Mouse (Mus musculus): ENCODE measurements around the gene Lysmd2. TPM values are rescaled to one million over a fixed set of nuclear protein-coding genes. Genes with fewer than 3 reads are reported as not detected.
A peak's percentile ranks its signal among the peaks of the same experiment; 100 is the strongest.
"Not testable (repeated sequence)": the region's sequence is repeated elsewhere in the genome, so short reads cannot be mapped to it uniquely, and the experiment has no call there.

Lysmd2 gene
- 10 to 100 TPM in 1 of 2 experiments, 1 to 10 TPM in 1; 9.8 to 11.2 TPM for total RNA-seq (2021)

DNA sequence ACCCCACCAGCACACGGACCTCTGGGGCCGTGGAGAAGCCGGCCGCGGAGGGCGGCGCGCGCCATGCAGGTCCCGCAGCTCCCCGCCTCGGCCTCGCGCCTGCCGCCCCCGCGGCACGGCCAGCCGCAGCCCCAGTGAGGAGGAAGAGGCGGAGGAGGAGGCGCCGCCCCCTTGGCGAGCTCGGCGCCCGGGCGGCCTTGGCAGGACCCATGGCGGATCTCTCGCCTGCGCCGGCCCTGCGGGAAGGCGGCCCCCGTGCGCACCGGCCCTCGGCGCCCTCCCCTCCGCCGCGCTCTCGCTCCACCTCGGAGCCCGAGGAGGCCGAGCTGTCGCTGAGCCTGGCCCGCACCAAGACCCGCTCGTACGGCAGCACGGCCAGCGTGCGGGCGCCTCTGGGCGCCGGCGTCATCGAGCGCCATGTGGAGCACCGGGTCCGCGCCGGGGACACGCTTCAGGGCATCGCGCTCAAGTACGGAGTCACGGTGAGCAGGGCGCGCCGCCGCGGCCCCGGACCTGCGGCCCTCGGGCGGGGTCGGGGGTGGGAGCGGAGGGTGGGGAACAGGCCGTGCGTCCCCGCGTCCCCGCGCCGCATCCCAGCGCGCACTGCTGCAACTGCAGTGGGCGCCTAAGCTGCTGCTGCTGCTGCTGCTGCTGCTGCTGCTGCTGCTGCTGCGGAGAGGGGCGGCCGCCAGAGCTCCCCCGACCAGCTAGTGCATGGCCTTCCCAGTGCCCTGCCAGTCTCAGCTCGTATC, at the start of gene Lysmd2:
TSS of gene Lysmd2 (plus strand) at position 186 of the 752 bp plus-strand sequence.
- peak; percentile 79 to 80 for DNase-seq
- intact Hi-C loops (cut with DNase I) = no loop called here

DNA sequence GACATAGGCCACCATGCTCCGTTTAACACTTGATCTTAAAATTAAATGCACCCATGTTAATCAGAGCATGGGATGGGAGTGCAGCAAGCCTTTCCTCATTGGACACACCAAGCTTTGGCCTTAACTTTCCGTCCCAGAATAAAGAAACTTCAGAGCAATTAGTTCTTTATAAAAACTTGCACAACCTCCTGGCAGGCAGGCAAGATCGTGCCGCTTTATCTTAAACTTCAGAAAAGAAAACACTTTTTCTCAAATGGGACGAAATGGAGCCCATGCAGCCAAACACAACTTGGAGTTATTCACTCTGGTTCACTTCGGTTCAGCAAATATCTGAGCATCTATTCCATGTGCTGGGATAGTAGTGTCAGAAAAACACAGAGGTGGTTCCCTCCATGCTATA, 46.2 kb upstream of the Lysmd2 start:
- DNase-seq = peak in 1 of 2 experiments; percentile 25
- intact Hi-C loops (cut with DNase I) = no loop called here

DNA sequence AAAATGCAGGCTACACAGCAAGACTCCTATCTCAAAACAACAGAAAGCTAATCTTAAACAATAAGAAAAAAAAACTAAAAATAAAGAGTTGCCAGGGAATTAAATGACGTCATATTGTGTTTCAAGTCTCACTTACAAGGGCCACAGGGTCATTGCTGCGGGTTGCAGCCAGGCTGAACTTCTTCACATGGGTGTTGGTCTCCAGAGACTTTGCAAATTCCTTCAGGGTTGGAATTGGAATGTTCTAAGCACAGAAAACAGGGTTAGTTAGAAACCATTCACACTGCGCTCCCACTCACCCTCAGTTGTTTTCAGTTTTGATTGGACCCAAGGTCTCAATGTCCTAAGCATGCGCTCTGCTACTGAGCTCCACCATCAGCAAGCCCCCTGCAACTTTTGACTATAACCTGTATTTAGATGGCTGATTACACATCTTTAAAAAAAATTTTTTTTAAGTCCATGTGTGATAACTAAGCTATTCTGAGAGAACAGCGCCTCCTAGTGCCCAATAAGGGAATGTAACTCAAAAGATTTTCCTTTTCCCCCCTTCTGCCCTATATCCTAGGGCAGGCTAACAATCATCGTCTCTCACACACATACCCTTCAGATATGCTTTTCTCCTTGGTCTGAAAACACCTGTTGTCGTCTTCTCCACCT, 43.7 kb upstream of the Lysmd2 start:
- peak; percentile 26 to 41 for DNase-seq
- intact Hi-C loops (cut with DNase I) = loop anchor here (1.0 to 5.0 kb wide), 3 partner anchors 61 to 220 kb away; partner anchors contain the start of gene Leo1

DNA sequence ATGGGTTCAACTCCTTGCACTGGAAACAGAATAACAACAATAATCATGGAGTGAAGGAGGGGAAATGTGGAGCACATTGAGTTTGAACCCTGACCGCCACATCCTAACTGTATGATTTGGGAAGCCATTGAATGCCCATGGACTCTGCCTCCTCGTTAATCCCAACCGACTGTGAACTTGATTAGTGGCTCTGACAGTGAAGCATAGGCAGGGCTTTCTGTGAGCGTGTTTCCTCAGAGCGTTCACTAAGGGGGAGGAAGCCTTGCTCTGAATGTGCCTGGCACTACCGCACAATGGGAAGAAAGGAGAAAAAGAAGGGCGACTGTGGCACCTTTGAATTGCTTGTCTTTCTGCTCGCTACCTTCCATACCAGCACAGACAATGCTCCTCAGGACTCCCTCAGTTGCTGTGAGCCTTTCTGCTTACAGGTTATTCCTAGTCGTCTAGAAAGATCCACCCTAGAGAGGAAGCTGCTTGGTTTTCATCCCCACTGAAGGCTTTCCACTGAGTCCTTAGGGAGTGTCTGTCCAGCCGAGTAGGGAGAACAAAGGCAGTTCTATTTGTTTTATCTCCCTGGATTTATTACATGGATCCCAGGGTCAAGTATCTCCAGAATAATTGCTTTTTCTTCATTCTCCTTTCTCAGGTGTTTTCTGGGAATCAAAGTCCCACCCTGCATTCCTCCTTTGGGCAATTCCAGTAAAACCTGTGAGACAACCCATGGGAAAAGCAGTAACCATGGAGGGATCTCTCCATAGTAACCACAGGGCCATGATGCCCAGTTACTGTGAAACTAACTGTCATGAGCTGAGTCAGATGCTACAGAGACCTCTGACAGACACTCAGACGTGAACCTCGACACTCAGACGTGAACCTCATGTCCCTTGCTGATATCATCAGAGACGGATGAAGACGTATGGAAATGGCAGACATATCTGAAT, 35.4 kb upstream of the Lysmd2 start:
- intact Hi-C loops (cut with DNase I) = no loop called here
- DNase-seq = no peak

DNA sequence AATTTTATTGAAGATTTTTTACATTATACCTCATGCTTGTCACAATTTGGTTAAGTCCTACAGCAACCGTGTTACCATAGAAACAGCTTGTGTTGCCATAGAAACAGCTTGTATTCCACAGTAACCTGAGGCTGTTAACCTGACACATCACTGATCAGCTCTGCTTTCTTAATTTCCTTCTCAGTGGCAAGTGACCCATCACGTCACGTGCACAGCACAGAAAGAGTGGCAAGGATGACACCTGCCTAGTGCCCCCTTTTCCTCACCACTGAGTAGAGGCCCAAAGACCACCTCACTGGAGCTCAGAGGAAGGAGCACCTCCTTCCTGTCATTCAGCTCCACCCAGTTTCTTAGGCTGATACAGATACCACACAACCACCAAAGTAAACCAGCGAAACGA, 32.1 kb upstream of the Lysmd2 start:
- DNase-seq = no peak
- intact Hi-C loops (cut with DNase I) = no loop called here

DNA sequence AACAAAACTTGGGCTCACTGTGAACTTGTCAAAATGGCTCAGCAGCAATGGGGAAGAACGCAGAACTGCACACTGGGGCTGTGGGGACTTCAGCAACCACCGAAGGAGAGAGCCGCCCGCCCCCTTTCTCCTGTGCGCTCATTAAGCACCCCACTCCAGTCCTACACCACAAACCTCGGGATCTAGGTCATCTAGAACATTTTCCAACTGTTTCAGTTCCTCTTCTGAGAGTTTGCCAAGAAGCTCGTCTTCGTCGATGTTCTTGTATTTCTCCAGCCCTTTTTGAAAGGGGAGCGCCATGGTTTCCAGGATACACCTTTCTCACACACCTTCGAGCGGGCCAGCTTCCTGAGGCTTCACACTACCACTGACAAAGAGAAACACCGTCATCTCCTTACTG, 28.5 kb upstream of the Lysmd2 start:
- intact Hi-C loops (cut with DNase I) = no loop called here
- DNase-seq = no peak

DNA sequence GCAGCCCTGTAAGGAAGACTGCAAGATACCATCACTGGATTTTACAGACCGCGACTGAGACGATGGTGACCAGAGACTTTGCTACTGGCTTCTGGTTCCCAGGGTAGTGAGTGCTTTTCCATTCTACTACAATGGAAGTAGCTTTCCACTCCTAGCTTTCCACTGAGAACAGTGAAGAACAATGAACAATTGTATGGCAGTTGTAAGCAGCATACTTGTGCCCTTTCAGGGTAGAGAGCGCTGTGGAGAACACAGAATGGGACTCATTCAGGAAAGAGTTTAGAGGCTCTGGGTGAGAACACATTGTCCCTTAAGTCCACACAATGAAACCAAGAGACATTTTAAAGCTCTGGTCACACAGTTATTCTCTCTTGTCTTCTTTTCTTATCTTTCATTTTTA, 27.9 kb upstream of the Lysmd2 start:
- intact Hi-C loops (cut with DNase I) = no loop called here
- no peak for DNase-seq

DNA sequence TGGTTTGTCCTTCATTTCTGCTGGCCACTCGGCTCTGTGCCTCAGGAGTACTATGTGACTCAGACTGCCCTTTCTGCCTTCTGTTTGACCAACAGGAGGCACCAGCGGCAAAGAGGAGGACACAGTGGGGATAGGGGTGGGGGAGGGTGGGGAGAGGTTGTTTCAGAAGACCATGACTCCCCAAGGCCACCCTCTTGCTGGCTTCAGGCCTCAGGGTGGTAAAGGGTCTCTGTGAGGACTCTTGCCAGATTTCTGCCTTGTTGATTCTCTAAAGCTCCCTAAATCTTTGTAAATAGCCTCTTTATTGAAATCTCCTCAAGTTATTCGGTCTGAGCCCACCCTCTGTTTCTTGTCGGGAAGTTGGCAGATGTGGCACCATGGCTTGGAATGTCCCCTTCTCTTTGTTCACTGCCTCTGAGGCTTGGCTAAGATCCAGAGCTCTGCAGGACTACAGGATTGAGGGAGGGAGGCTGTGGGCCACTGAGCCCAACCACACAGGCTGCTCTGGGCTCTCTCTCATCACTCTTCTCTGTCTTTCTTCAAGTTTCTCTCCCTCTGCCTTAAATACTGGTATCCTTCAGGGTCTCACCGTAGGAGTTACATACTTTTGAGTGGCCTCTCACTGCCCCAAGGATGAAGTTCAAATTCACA, 26.2 kb upstream of the Lysmd2 start:
- peak; percentile 19 to 30 for DNase-seq

DNA sequence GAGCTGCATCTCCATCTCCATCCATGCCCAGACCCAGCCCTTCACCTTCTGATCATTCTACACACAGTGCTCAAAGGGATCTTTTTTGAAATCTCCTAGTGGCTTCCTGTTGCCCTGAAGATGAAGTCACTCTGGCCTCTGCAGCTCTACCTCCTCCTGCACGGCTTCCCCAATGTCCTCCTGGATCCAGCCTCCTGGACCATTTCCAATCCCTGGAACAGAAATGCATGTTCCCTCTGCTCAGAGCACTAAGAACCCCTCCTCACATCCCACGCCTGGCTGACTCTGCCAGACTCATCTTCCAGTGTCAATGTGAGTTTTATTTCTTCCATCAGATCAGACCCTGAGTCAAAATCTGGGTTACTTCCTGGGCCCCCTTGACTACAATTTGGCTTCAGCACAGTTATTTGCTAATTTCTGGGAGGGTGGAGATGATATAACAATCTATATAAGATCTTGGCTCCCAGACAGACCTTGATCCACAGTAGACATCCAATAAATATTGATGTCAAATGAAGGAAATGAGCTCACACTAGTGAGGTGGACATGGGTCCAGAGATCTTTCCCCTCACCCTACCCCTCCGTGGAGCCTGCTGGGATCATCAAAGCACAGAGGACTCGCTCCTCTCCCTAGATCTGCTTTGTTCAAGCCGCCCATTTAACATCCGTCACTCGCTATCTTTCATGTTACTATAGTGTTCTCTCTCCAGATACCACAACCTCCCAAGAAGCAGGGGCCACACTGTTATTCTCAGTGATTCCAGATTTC, 25.2 kb upstream of the Lysmd2 start:
- DNase-seq = peak; percentile 15 to 27
- intact Hi-C loops (cut with DNase I) = no loop called here

More for the DNA sequence above, 26.2 kb upstream of the Lysmd2 start:
- intact Hi-C loops (cut with DNase I) = no loop called here

DNA sequence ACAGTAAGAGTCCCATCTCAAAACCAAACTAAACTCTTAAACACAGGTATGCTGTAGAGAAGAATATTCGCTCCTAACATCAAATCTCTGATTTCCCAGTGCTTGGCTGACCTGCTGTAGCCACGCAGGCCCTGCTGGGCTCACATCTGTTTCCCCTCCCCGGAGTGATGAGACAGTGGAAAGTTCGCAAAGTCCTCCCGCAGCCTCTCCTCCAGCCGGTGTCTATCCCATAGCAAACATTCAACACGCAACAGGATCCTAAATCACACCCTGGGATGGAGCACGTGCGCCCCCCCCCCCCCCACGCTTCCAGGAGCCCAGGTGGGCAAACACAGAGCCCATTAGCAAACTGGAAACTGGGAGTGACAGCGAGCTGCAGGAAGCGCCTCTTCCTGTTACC, 24.0 kb upstream of the Lysmd2 start:
- intact Hi-C loops (cut with DNase I) = no loop called here
- DNase-seq = peak in 1 of 2 experiments; percentile 18

DNA sequence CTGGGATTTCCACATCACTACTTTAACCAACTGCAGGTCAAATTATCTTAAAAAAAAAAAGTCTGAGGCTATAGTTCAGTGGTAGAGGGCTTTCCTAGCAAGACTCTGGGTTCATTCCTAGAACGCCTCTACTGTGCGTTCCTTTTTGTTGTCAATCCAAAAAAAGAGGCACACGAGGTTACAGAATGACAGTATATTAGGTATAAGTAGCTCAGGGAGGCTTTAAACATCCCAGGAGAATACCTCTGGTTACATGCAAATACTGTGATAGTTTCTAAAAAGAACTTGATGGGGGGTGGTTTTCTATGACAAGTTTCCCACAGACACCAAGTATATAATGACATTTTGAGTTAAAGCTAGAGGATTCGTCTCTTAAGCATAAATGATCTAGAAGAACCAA, 18.0 kb upstream of the Lysmd2 start:
- intact Hi-C loops (cut with DNase I) = no loop called here
- no peak for DNase-seq

DNA sequence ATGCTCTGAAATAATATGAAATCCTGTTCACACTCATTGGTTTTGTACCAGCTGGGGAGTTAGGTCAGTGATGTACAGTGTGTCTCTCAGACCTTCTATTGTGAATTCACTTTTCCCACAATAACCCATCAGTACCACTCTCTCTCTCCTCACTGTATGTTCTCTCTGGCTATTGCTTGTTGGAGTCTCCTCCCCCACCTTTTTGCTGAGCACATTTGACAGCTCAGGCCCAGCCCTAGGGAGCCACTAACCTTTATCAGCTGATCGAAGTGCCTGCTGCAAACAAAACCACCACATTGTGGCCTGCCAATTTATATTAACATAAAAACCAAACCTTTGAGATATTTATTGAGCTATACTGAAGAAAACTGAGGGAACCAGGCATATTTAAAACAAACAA, 16.0 kb upstream of the Lysmd2 start:
- DNase-seq = no peak
- intact Hi-C loops (cut with DNase I) = no loop called here

DNA sequence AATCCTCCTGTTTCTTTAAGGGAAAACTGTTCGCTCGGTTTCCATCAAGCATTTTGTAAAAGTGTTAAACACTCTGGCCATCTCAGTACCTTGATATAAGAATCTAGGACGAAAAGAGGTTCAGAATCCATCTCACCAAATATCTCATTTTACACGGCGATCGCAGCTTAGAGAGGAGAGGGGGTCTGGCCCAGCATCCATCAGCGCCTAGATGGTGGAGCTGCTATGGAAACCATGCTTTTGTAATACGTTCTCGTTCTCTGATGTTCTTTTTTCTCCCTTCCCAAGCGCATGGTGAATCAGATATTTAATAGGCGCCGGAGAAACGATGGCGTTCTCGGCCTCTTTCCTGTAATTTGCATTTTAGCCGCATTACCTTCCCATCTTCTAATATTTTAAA, 15.6 kb upstream of the Lysmd2 start:
- no peak for DNase-seq
- intact Hi-C loops (cut with DNase I) = no loop called here

DNA sequence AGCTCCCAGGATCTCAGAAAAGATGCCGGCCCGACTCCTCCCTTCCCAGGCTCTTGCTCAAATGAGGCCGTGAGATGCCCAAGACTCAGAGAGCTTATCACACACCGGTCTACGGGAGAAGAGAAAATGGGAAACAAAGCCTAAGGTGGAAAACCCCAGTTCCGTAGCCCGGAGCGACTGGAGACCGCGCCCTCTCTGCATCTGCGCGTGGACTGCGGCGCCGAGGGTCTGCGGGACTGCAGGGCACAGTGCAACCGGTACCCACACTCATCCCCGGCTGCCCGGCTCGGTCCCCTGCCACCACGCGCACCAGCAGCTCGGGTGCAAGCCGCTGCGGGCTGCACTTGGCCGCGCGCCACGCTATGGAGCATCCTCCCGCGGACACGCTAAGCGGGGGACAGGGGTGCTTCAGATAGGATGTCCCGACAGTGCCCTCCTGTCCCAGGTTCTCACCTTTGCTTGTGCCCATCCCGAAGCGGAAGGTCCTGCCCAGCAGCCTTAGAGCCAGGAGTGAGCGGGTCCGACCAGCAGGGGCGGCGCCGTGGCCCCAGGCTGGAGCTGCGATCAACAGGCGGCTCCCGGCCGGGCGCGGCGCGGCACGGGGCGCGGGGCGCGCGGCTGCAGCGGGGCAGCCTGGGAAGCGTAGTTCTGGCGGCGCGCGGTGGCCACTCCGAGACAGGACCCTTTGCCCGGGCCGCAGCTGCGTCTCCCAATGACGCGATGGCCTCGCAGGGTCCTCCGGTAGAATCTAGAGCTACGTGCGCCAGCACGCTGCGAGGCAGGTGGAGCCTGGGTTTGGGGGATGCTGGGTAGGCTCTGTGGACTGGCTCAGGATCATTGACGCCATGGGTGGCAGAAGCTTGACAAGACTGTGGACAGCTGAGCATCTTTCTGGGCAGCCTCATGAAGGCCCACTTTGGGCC, 14.7 kb upstream of the Lysmd2 start, which contains the start of gene Tmod2:
TSS of gene Tmod2 (minus strand) at position 755 of the 923 bp plus-strand sequence.
- intact Hi-C loops (cut with DNase I) = no loop called here

DNA sequence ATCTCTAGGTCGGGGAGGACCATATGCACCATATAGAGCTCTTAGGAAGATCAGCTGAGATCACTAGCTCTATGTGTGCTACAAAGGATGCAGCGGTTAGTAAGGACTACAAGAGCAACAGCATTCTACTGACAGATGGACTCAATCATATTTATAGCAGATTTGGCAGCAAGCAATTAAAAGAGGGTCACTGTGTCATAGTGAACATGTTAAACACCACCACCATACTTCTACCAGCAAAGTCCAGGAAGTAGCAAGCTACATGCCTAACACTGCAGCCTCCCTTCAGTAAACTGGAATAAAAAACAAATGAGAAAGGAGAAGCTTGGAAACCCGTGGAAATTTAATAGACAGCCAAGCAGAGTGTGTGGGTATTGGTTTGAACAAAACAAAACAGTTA, 9.0 kb upstream of the Lysmd2 start:
- intact Hi-C loops (cut with DNase I) = no loop called here
- no peak for DNase-seq

More for the DNA sequence above, 14.7 kb upstream of the Lysmd2 start, which contains the start of gene Tmod2:
- peak; percentile 54 to 61 for DNase-seq

DNA sequence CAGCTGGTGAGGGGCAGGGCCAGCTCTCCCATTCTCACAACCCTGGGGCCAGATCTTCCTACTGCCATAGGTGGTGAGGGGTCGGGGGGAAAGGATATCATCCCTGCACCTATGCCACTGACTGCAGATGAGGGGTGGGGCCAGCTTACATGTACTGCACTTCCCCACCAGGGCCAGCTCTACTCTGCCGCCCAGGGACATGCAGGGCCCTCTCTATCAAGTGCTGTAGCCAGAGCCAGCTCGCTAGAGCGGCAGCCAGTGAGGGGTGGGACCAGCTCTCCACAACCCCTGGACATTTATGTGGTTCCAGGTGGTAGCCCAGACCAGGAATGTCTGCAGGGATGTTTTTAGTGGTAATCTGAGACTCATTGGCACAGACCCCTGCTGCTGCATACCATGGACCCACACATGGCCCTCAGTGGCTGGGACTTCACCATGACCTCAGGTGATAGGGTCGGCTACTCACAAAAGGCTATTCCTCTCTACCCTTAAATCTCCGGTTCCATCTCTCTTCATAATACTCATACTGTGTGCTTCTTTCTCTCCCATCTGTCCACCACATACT, 6.6 kb upstream of the Lysmd2 start:
- no peak for DNase-seq
- intact Hi-C loops (cut with DNase I) = no loop called here

DNA sequence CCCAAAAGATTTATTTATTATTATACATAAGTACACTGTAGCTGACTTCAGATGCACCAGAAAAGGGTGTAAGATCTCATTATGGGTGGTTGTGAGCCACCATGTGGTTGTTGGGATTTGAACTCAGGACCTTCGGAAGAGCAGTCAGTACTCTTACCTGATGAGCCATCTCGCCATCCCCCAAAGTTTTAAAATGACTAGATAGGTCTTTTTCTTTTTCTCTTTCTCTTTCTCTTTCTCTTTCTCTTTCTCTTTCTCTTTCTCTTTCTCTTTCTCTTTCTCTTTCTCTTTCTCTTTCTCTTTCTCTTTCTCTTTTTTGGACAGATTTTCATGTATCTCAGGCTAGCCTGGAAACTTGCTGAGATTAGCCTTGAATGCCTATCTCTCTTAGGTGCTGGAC, 5.8 kb upstream of the Lysmd2 start:
- DNase-seq; intact Hi-C loops (cut with DNase I): not testable (repeated sequence)

DNA sequence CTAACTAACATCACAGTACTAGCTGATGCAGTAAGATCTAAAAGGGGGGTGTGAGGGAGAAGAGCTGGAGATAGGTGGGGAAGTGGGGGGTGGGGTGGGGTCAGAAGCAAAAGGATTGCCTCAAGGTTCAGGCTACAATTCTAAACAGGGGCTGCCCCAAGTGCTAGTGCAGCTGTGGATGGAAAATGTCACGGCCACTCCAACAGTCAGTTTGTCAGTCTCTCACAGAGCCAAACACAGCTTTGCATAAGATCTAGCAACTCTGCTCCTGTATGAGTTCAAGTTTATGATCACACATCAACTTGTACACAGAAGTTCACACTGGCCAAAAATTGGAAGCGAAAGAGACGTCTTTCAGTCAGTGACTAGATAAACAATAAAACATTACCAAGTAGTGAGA, 4.1 kb upstream of the Lysmd2 start:
- no peak for DNase-seq
- intact Hi-C loops (cut with DNase I) = no loop called here

Data from heart, postnatal 10 days (tissue).